Mouse (Mus musculus): ENCODE results near the gene Cntn5.

DNA sequence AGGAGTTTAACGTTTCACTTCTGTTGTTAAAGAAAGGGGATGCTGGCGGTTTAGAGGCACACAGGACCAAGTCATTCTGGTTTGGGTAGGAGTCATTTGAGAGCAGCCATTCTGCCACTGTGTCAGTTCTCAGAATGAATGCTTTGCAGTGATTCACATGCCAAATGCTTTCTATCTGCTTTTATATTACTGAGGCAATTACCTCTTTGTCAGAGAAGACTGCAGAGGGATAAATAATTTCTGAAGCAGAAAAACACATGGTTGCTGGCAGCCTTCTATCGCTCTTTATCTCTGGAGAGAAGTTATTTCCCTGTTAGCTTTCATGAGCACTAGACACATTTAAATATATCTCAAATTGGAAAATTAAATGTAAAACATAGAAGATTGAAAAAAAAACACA lies 1207.9 kb downstream of the Cntn5 start:
- no peak for TF ChIP-seq CTCF (IDR thresholded peaks at IDR 0.05; ENCODE audit: control insufficient read depth, insufficient read depth, insufficient read length)
- no peak for TF ChIP-seq MYOG (IDR thresholded peaks at IDR 0.05; ENCODE audit: control insufficient read depth, extremely low read depth, insufficient read length)
- TF ChIP-seq MYOD1 (IDR thresholded peaks at IDR 0.05; ENCODE audit: control insufficient read depth, insufficient read length, low read depth): no peak
- TF ChIP-seq USF1 (IDR thresholded peaks at IDR 0.05; ENCODE audit: low read depth): no peak
- no peak for TF ChIP-seq MAX (IDR thresholded peaks at IDR 0.05)

Measured in C2C12 (cell line).